Mouse (Mus musculus): ENCODE measurements around the gene Cldn17. TPM values are rescaled to one million over a fixed set of nuclear protein-coding genes. Genes with fewer than 3 reads are reported as not detected.

Cldn17 gene
- not detected in 2 replicates for polyA plus RNA-seq (2012; rRNA removed)

GRCm38 (mm10) chr16:88506878-88507277 lies at the start of gene Cldn17:
Gene Cldn17, minus strand, starts transcription at chr16:88506978.

Other genes with a start within 250 kb of the Cldn17 start
- gene Grik1, start 216.7 kb downstream of the Cldn17 start, polyA plus RNA-seq (2012; rRNA removed), result 0.01 TPM in 1 of 2 replicates, not detected in the other
- 0.12 and 0.14 TPM in 2 replicates for gene Cldn8, start 56.2 kb upstream of the Cldn17 start, polyA plus RNA-seq (2012; rRNA removed)
- not detected in 2 replicates for gene Krtap24-1, start 105.3 kb upstream of the Cldn17 start, polyA plus RNA-seq (2012; rRNA removed)
- not detected in 2 replicates for gene 2310079G19Rik, start 120.7 kb upstream of the Cldn17 start, polyA plus RNA-seq (2012; rRNA removed)
- not detected in 2 replicates for gene Krtap26-1, start 140.8 kb upstream of the Cldn17 start, polyA plus RNA-seq (2012; rRNA removed)
- gene Krtap27-1, start 164.7 kb upstream of the Cldn17 start, polyA plus RNA-seq (2012; rRNA removed), result not detected in 2 replicates
- not detected in 2 replicates for gene 2310061N02Rik, start 201.0 kb upstream of the Cldn17 start, polyA plus RNA-seq (2012; rRNA removed)
- not detected in 2 replicates for gene Krtap13-1, start 221.9 kb upstream of the Cldn17 start, polyA plus RNA-seq (2012; rRNA removed)
- gene Krtap13, start 244.7 kb upstream of the Cldn17 start, polyA plus RNA-seq (2012; rRNA removed), result not detected in 2 replicates

All from liver, embryonic 18 days (tissue).